Mouse (Mus musculus) CH12.LX (cell line): ENCODE measurements around the gene Cercam. TPM values are rescaled to one million over a fixed set of nuclear protein-coding genes. Genes with fewer than 3 reads are reported as not detected.

ENCODE experiments used
- DNase-seq: peaks from one replicate; pipeline ENCODE4 v3.0.0-alpha.2; 2013; ENCODE audit errors: extremely low read depth
- H3K27ac ChIP-seq: 2 replicates; pipeline ENCODE4 v1.5.1; 2012; ENCODE audit warnings: low read depth, mild to moderate bottlenecking, control low read depth, moderate library complexity; ENCODE audit not compliant: insufficient read depth
- H3K27me3 ChIP-seq: replicated peaks from 2 replicates; pipeline ENCODE3; 2012; ENCODE audit warnings: inconsistent platforms
- H3K36me3 ChIP-seq, 2 experiments: replicated peaks in 1 of 2; 2 replicates each; pipeline versions ENCODE3 to v1.6.1; 2012; ENCODE audit warnings: inconsistent platforms in 1 of 2, low read length in 1 of 2, mild to moderate bottlenecking in 1 of 2, mixed read lengths in 1 of 2, moderate library complexity in 1 of 2; ENCODE audit not compliant: control insufficient read depth in 1 of 2, insufficient read depth in 1 of 2
- H3K4me1 ChIP-seq, 2 experiments: 2 replicates each; pipeline ENCODE4 v1.6.1; 2012; ENCODE audit warnings: inconsistent platforms in 1 of 2, moderate library complexity in 1 of 2; ENCODE audit not compliant: insufficient read depth in 2 of 2, control insufficient read depth in 1 of 2
- H3K4me2 ChIP-seq: 2 replicates; pipeline ENCODE4 v1.6.1; 2012; ENCODE audit warnings: low read depth, mild to moderate bottlenecking, control low read depth; ENCODE audit not compliant: poor library complexity, insufficient read depth, severe bottlenecking
- H3K4me3 ChIP-seq, 3 experiments: fragments of 150-350 bp in 1 of 3; sonication (generic) in 1 of 3; replicated peaks in 1 of 3; 2 replicates each; pipeline versions ENCODE3 to v1.5.1; 2011 to 2012; ENCODE audit warnings: low read depth in 2 of 3, low read length in 2 of 3, mild to moderate bottlenecking in 2 of 3, moderate library complexity in 2 of 3, control low read depth in 1 of 3, improper control_type of control experiment in 1 of 3, inconsistent platforms in 1 of 3, mixed read lengths in 1 of 3; ENCODE audit not compliant: poor library complexity in 1 of 3
- H3K79me2 ChIP-seq: replicated peaks from 2 replicates; pipeline ENCODE4 v1.6.1; 2012; ENCODE audit warnings: mild to moderate bottlenecking, moderate library complexity; ENCODE audit not compliant: control insufficient read depth, poor library complexity, insufficient read depth, severe bottlenecking; ENCODE audit errors: extremely low read depth
- H3K9ac ChIP-seq: 2 replicates; pipeline ENCODE4 v1.6.1; 2012; ENCODE audit warnings: low read depth, mild to moderate bottlenecking, control low read depth, moderate library complexity; ENCODE audit not compliant: insufficient read depth
- H3K9me3 ChIP-seq: replicated peaks from 2 replicates; pipeline ENCODE3; 2012; ENCODE audit warnings: low read length, inconsistent platforms, mixed read lengths
- BHLHE40 ChIP-seq: IDR thresholded peaks from 2 replicates; pipeline ENCODE4 v1.6.1; 2011; ENCODE audit warnings: mild to moderate bottlenecking, low read depth, low read length, improper control_type of control experiment
- CHD1 ChIP-seq: IDR thresholded peaks from 2 replicates; pipeline ENCODE4 v1.6.1; 2012; ENCODE audit warnings: low read depth, low read length, improper control_type of control experiment, inconsistent platforms
- CTCF ChIP-seq, 2 experiments: IDR thresholded peaks in 1 of 2; conservative IDR thresholded peaks in 1 of 2; 2 replicates each; pipeline ENCODE4 v1.5.1; 2011 to 2012; ENCODE audit warnings: low read depth in 2 of 2, low read length in 2 of 2, improper control_type of control experiment in 1 of 2, inconsistent platforms in 1 of 2, mild to moderate bottlenecking in 1 of 2, moderate library complexity in 1 of 2
- E2F4 ChIP-seq: IDR thresholded peaks from 2 replicates; pipeline ENCODE4 v1.6.1; 2011; ENCODE audit warnings: low read depth, low read length, improper control_type of control experiment; ENCODE audit not compliant: insufficient replicate concordance
- ETS1 ChIP-seq: conservative IDR thresholded peaks from 2 replicates; pipeline ENCODE4 v1.6.1; 2012; ENCODE audit warnings: low read depth, mild to moderate bottlenecking, inconsistent platforms, low read length, improper control_type of control experiment, moderate library complexity
- GABPA ChIP-seq: IDR thresholded peaks from 2 replicates; pipeline ENCODE4 v1.6.1; 2012; ENCODE audit warnings: low read depth, low read length, improper control_type of control experiment, inconsistent platforms; ENCODE audit not compliant: insufficient replicate concordance
- IRF4 ChIP-seq: IDR thresholded peaks from 2 replicates; pipeline ENCODE4 v1.6.1; 2014; ENCODE audit warnings: low read depth, mild to moderate bottlenecking, inconsistent platforms, low read length, improper control_type of control experiment
- JUND ChIP-seq: conservative IDR thresholded peaks from 2 replicates; pipeline ENCODE4 v1.6.1; 2011; ENCODE audit warnings: low read depth, low read length, improper control_type of control experiment
- MAFK ChIP-seq: IDR thresholded peaks from 2 replicates; pipeline ENCODE4 v1.6.1; 2011; ENCODE audit warnings: low read length, improper control_type of control experiment; ENCODE audit not compliant: insufficient replicate concordance
- MAX ChIP-seq: IDR thresholded peaks from 2 replicates; pipeline ENCODE4 v1.6.1; 2011; ENCODE audit warnings: low read length, improper control_type of control experiment
- MAZ ChIP-seq: IDR thresholded peaks from 2 replicates; pipeline ENCODE4 v1.6.1; 2012; ENCODE audit warnings: low read depth, mild to moderate bottlenecking, inconsistent platforms, low read length, improper control_type of control experiment, moderate library complexity
- MEF2A ChIP-seq: IDR thresholded peaks from 2 replicates; pipeline ENCODE4 v1.6.1; 2014; ENCODE audit warnings: low read depth, mild to moderate bottlenecking, inconsistent platforms, low read length, improper control_type of control experiment, borderline replicate concordance
- MXI1 ChIP-seq: IDR thresholded peaks from 2 replicates; pipeline ENCODE4 v1.6.1; 2011; ENCODE audit warnings: mild to moderate bottlenecking, low read depth, low read length, improper control_type of control experiment
- NRF1 ChIP-seq: IDR thresholded peaks from 2 replicates; pipeline ENCODE4 v1.6.1; 2014; ENCODE audit warnings: low read depth, mild to moderate bottlenecking, inconsistent platforms, low read length, improper control_type of control experiment, moderate library complexity
- POLR2AphosphoS2 ChIP-seq: IDR thresholded peaks from 2 replicates; pipeline ENCODE4 v1.6.1; 2011; ENCODE audit warnings: low read depth, low read length, improper control_type of control experiment
- RCOR1 ChIP-seq: conservative IDR thresholded peaks from 2 replicates; pipeline ENCODE4 v1.6.1; 2012; ENCODE audit warnings: low read depth, mild to moderate bottlenecking, inconsistent platforms, low read length, improper control_type of control experiment
- SIN3A ChIP-seq: IDR thresholded peaks from 2 replicates; pipeline ENCODE4 v1.6.1; 2012; ENCODE audit warnings: low read length, improper control_type of control experiment, inconsistent platforms
- SMC3 ChIP-seq: IDR thresholded peaks from 2 replicates; pipeline ENCODE4 v1.6.1; 2011; ENCODE audit warnings: low read depth, low read length, improper control_type of control experiment
- TCF12 ChIP-seq: IDR thresholded peaks from 2 replicates; pipeline ENCODE4 v1.6.1; 2014; ENCODE audit warnings: low read depth, mild to moderate bottlenecking, inconsistent platforms, low read length, improper control_type of control experiment
- USF1 ChIP-seq: IDR thresholded peaks from 2 replicates; pipeline ENCODE4 v1.6.1; 2014; ENCODE audit warnings: low read depth, mild to moderate bottlenecking, inconsistent platforms, low read length, improper control_type of control experiment
- ZKSCAN1 ChIP-seq: IDR thresholded peaks from 2 replicates; pipeline ENCODE4 v1.6.1; 2012; ENCODE audit warnings: low read depth, inconsistent platforms, low read length, improper control_type of control experiment, borderline replicate concordance
- ZMIZ1 ChIP-seq: IDR thresholded peaks from 2 replicates; pipeline ENCODE4 v1.6.1; 2012; ENCODE audit warnings: low read depth, mild to moderate bottlenecking, inconsistent platforms, low read length, improper control_type of control experiment
- dilution Hi-C: fragments of 300-500 bp; cut with MboI; formaldehyde crosslinking; loops from 2 replicates; pipeline ENCODE4 v1.14.3; 2020; ENCODE audit warnings: low sequenced_read_pairs; ENCODE audit not compliant: extremely low pct_unique_long_range_greater_than_20kb, extremely low pct_ligation_motif_present
- in situ Hi-C: fragments of 300-500 bp; cut with MboI; formaldehyde crosslinking; loops from 3 replicates; pipeline ENCODE4 v1.14.3; 2019; ENCODE audit warnings: low sequenced_read_pairs, low pct_ligation_motif_present, low pct_unique_long_range_greater_than_20kb, mixed read lengths
- polyA plus RNA-seq: library from polyadenylated mRNA; unstranded; fragments of >175 nt; gene quantifications from 2 replicates; pipeline ENCODE4 v1.2.1, GENCODE M21; 2012; ENCODE audit warnings: low read depth; ENCODE audit not compliant: insufficient read length
- total RNA-seq, 2 experiments: library from RNA; depleted of rRNA; stranded (reverse); fragments of 300-350 nt in 1 of 2; fragments of >200 nt in 1 of 2; gene quantifications; 2 replicates each; pipeline ENCODE4 v1.2.3; 2012 to 2014

Cercam gene
- total and polyA plus RNA-seq, 3 experiments: 3.0 to 6.1 (median 3.7) TPM

GRCm38 (mm10) chr2:29855585-29856210, 13.3 kb upstream of the Cercam start (continued):
- no peak for TF ChIP-seq E2F4

DNA sequence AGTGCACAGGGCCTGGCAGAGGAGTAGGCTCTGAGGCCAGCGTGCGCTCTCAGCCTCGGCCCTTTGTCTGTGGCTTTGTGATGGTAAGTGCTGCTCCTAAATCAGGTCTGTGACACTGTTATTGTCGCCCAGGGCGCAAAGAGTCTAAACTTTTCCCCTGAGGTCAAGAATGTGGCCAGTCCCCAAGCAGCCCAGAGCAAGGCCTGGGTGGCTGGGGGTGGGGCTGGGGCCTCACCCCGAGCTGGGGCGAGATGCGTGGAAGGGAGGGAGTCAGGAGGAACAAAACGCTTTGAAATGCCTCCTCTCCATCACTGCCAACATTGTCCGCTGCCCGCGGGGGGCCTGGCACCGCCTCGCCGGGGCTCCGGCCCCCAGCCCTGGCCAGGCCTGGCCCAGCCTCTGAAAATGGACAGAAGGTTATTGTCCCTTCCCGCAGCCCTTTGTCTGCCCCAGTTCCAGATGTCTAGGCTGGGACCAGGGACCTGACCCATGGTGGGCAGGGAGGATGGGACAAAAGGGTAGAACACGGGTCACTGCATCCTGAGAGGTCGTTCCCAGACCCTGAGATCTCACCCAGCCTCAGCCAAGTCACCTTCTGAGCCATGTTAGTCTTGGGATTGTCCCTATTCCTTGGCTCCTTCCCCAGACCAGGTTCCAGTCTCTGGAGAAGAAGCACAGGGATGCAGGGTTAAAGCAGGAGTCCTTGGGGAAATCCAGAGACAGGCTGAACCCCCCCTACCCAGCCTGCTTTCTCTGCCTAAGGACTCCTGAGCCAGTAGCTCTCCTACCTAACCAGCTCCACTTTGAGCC, 12.3 kb upstream of the Cercam start:
- no peak for TF ChIP-seq CHD1
- TF ChIP-seq RCOR1: no peak
- TF ChIP-seq GABPA: no peak
- TF ChIP-seq POLR2AphosphoS2: no peak
- TF ChIP-seq MAX: no peak
- TF ChIP-seq MAFK: no peak
- no peak for TF ChIP-seq SIN3A
- DNase-seq: no peak
- in situ Hi-C loops: loop anchor here (5.0 kb wide), 1 partner anchor 39 kb away; no protein-coding TSS in a partner anchor
- no peak overlapping the region for H3K4me3 ChIP-seq
- dilution Hi-C loops: no loop called here
- peaks cover 4% of the 10 kb centered on the region for H3K27me3 ChIP-seq
- H3K4me1 ChIP-seq: peaks cover 0 to 3% of the 10 kb centered on the region in 2 experiments; a peak in 2 of 4 replicates
- H3K79me2 ChIP-seq: no peaks in the 10 kb centered on the region
- H3K27ac ChIP-seq: no peak overlapping the region
- no peaks in the 10 kb centered on the region for H3K9me3 ChIP-seq
- no peaks in the 10 kb centered on the region for H3K36me3 ChIP-seq
- no peak overlapping the region for H3K4me2 ChIP-seq
- H3K9ac ChIP-seq: no peak overlapping the region

GRCm38 (mm10) chr2:29857341-29857740, 11.6 kb upstream of the Cercam start:
- no peak overlapping the region for H3K9ac ChIP-seq
- no peaks in the 10 kb centered on the region for H3K79me2 ChIP-seq
- H3K36me3 ChIP-seq: no peaks in the 10 kb centered on the region
- DNase-seq: no peak
- H3K4me1 ChIP-seq: peaks cover 0 to 3% of the 10 kb centered on the region in 2 experiments; a peak in 1 of 4 replicates
- no peak overlapping the region for H3K4me3 ChIP-seq
- dilution Hi-C loops (no loop called here), in situ Hi-C loops (loop anchor here (5.0 kb wide), 1 partner anchor 40 kb away; no protein-coding TSS in a partner anchor)
- H3K27ac ChIP-seq: no peak overlapping the region
- no peaks in the 10 kb centered on the region for H3K9me3 ChIP-seq
- no peak for TF ChIP-seq BHLHE40
- no peak for TF ChIP-seq GABPA
- no peak for TF ChIP-seq MEF2A
- no peak for TF ChIP-seq MXI1
- TF ChIP-seq IRF4: no peak
- no peak for TF ChIP-seq SMC3
- no peak for TF ChIP-seq ETS1
- no peak for TF ChIP-seq ZMIZ1
- no peak for TF ChIP-seq NRF1
- TF ChIP-seq USF1: no peak
- no peak for TF ChIP-seq TCF12
- TF ChIP-seq JUND: no peak
- TF ChIP-seq RCOR1: no peak
- TF ChIP-seq SIN3A: no peak
- no peak for TF ChIP-seq MAZ
- no peak for TF ChIP-seq POLR2AphosphoS2
- no peak for TF ChIP-seq CTCF (conservative IDR thresholded peaks at IDR 0.05 in 1 of 2, IDR thresholded peaks at IDR 0.05 in 1 of 2; ENCODE audit: low read depth in 2 of 2, low read length in 2 of 2)
- TF ChIP-seq ZKSCAN1: no peak
- peaks cover 4% of the 10 kb centered on the region for H3K27me3 ChIP-seq
- no peak overlapping the region for H3K4me2 ChIP-seq
